Mouse (Mus musculus) cortical plate, adult 2 months (tissue): Measurements from ENCODE around the gene Dyrk1b.

Source experiments
- CTCF ChIP-seq: fragments of 200-500 bp; IDR thresholded peaks from 2 replicates; pipeline ENCODE4 v1.5.1; 2011; ENCODE audit warnings: mild to moderate bottlenecking, control low read depth, low read length; ENCODE audit not compliant: insufficient read depth; ENCODE audit errors: extremely low read depth
- POLR2A ChIP-seq: fragments of 200-500 bp; IDR thresholded peaks from 2 replicates; pipeline ENCODE4 v1.6.1; 2011; ENCODE audit warnings: mild to moderate bottlenecking, low read length, control low read depth; ENCODE audit not compliant: insufficient read depth; ENCODE audit errors: extremely low read depth

- TF ChIP-seq POLR2A (no peak), CTCF (no peak)
Observed at GRCm38 (mm10) chr7:28159292-28159691, 20.0 kb upstream of the Dyrk1b start.
